Mouse (Mus musculus): ENCODE results near the gene Shpk. TPM values are rescaled to one million over a fixed set of nuclear protein-coding genes. Genes with fewer than 3 reads are reported as not detected.

Gene Shpk
- polyA plus RNA-seq (2014; fragmentation: Nextera tagmentation; extraction: Ambion mirVana): 1.8 TPM in 2 replicates

DNA sequence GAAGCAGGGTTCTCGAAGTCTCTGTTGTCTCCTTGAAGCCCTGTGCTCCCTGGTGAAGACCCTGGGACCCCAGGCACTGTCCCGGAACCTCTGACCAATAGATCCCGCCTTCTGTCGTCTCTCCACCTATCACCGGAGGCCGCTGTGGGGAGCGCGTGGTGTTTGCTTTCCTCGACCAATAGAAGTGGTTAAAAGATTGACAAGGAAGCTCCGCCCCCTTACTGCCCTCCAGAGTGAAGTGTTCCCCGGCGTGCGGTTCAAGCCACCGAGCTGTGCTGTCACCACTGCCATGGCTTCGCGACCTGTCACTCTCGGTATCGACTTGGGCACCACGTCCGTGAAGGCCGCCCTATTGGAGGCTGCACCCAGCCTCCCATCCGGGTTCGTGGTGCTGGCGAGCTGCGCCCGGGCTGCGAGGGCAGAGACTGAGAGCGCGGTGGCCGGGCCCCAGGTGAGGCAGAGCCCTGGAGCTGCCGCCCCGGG, at the start of gene Shpk:
Shpk (plus strand) TSS at position 231 of the 483 bp plus-strand sequence.
- H3K4me3 ChIP-seq (ENCODE audit: low read depth, low read length): peak within 1 kb of the TSS; percentile 73
- no peaks in the 10 kb centered on the region; the same call in 1 of the 2 replicates for H3K36me3 ChIP-seq (ENCODE audit: control insufficient read depth, insufficient read depth, low read length)
- peak; percentile 98 for ATAC-seq (ENCODE audit: insufficient number of reproducible peaks, insufficient read depth, low FRiP score, low read depth)
- no peak within 1 kb of the TSS for H3K27ac ChIP-seq (ENCODE audit: low read length)
- H3K4me2 ChIP-seq (replicated peaks; ENCODE audit: low read depth, low read length): peak within 1 kb of the TSS; percentile 95
- peaks cover 5% of the 10 kb centered on the region for H3K4me1 ChIP-seq (ENCODE audit: control insufficient read depth, insufficient read depth, low read length)
- no peaks in the 10 kb centered on the region for H3K9me3 ChIP-seq (ENCODE audit: control insufficient read depth, low read depth, low read length)
- WGBS: under 1% methylated on average over 32 of the region's 32 CpGs
- H3K9ac ChIP-seq (replicated peaks; ENCODE audit: low read depth, low read length): peak within 1 kb of the TSS; percentile 68
- no peaks in the 10 kb centered on the region for H3K27me3 ChIP-seq (ENCODE audit: control insufficient read depth, insufficient read depth, low read length)

DNA sequence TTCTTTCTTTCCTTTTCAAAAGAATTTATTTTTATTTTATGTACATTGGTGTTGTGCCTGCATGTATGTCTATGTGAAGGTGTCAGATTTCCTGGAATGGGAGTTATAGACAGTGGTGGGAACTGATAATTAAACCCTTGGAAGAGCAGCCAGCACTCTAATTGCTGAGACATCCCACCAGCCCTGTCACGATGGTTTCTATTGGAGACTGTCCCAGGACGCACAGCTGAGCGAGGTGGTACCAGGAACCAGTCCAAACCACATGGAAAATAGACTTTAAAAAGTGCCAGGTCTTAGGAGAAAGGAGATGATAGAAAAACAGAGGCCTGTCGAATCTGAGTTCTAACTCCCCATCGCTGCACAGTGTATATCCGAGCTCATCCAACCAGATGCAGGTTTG, 44.2 kb upstream of the Shpk start:
- no peak for ATAC-seq (ENCODE audit: insufficient number of reproducible peaks, insufficient read depth, low FRiP score, low read depth)
- 71% methylated on average over 6 of the region's 6 CpGs for WGBS
- no peak overlapping the region for H3K27ac ChIP-seq (ENCODE audit: low read length)

DNA sequence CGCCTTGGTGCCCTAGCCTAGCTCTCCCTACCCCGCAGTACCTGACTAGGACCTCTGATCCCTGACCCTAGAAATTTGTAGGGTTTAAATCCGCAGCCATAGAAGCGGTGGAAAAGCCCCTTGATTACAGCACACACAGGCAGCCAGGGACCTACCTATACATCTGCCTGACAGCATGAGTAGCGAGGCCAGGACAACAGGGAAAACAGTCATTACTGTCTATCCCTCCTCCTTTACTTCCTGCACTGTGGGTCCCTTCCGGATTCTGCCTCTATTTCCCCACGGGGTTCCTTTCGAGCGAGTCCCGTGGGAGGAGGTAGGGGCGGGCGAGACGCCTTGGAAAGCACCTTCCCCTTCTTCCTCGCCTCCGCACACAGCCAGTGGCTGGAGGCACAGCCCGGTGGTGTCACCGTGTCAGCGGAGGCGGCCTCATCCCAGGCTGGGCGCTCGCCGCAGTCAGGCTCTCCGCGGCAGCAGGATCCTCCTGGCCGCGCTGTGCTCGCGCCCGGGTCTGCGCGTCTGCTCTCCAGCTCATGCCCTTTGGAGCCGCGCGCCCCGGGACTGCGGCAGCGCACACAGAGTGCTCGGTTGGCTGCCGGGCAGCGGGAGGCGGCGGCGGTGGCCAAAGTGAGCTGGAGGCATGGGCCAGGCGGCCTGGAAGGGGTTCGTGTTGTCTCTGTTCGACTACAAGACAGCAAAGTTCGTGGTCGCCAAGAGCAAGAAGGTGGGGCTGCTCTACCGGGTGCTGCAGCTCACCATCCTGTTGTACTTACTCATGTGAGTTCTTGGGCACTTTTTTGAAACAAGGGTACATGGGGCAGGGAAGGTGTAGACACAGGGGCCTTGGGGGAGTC, 39.1 kb upstream of the Shpk start, which contains the start of gene P2rx5:
P2rx5 (plus strand) TSS at position 465 of the 854 bp plus-strand sequence.
- no peaks in the 10 kb centered on the region for H3K9me3 ChIP-seq (ENCODE audit: control insufficient read depth, low read depth, low read length)
- no peaks in the 10 kb centered on the region for H3K36me3 ChIP-seq (ENCODE audit: control insufficient read depth, insufficient read depth, low read length)
- H3K27me3 ChIP-seq (ENCODE audit: control insufficient read depth, insufficient read depth, low read length): 0 out of 2 replicates have a peak, but pooled peaks cover 8% of the 10 kb centered on the region
- H3K9ac ChIP-seq (replicated peaks; ENCODE audit: low read depth, low read length): 0 out of 2 replicates have a peak within 1 kb of the TSS, but pooled peaks have one; percentile 19
- no peak within 1 kb of the TSS for H3K27ac ChIP-seq (ENCODE audit: low read length)
- WGBS: 3% methylated on average over 43 of the region's 49 CpGs
- H3K4me2 ChIP-seq (replicated peaks; ENCODE audit: low read depth, low read length): peak within 1 kb of the TSS; percentile 84
- peak within 1 kb of the TSS; percentile 37 for H3K4me3 ChIP-seq (ENCODE audit: low read depth, low read length)
- no peaks in the 10 kb centered on the region for H3K4me1 ChIP-seq (ENCODE audit: control insufficient read depth, insufficient read depth, low read length)
- ATAC-seq (ENCODE audit: insufficient number of reproducible peaks, insufficient read depth, low FRiP score, low read depth): peak; percentile 24; the same call in 1 of the 2 replicates

More for the DNA sequence above, 44.2 kb upstream of the Shpk start:
- no peak overlapping the region for H3K4me2 ChIP-seq (replicated peaks; ENCODE audit: low read depth, low read length)
- no peak overlapping the region for H3K4me3 ChIP-seq (ENCODE audit: low read depth, low read length)
- H3K9ac ChIP-seq (replicated peaks; ENCODE audit: low read depth, low read length): no peak overlapping the region
- H3K36me3 ChIP-seq (ENCODE audit: control insufficient read depth, insufficient read depth, low read length): no peaks in the 10 kb centered on the region
- no peaks in the 10 kb centered on the region for H3K4me1 ChIP-seq (ENCODE audit: control insufficient read depth, insufficient read depth, low read length)
- no peaks in the 10 kb centered on the region for H3K9me3 ChIP-seq (ENCODE audit: control insufficient read depth, low read depth, low read length)
- H3K27me3 ChIP-seq (ENCODE audit: control insufficient read depth, insufficient read depth, low read length): 0 out of 2 replicates have a peak, but pooled peaks cover 6% of the 10 kb centered on the region

DNA sequence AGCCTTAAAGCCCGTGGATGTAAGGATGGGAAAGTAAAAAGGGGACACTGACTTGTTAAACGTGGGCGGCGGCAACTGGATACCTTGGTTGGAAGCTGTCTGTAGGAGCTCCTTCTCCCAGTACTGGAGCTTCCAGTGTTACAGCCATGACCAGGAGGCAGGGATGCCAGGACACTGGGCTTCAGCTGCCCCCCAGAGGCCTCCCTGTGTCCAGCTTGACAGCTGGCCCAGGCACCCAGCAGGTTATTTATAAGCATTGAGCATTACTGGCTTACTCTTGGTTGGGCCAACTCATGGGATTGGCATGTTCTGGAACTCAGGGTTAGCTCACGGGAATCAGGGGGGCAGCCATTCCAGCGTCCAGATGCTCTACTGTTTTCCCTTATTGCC, 38.5 kb upstream of the Shpk start:
- H3K4me1 ChIP-seq (ENCODE audit: control insufficient read depth, insufficient read depth, low read length): no peaks in the 10 kb centered on the region
- H3K4me3 ChIP-seq (ENCODE audit: low read depth, low read length): peak overlapping the region; percentile 37
- ATAC-seq (ENCODE audit: insufficient number of reproducible peaks, insufficient read depth, low FRiP score, low read depth): 0 out of 2 replicates have a peak, but pooled peaks have one; percentile 6
- 0 out of 2 replicates have a peak overlapping the region, but pooled peaks have one; percentile 19 for H3K9ac ChIP-seq (replicated peaks; ENCODE audit: low read depth, low read length)
- H3K4me2 ChIP-seq (replicated peaks; ENCODE audit: low read depth, low read length): peak overlapping the region; percentile 84
- no peaks in the 10 kb centered on the region for H3K36me3 ChIP-seq (ENCODE audit: control insufficient read depth, insufficient read depth, low read length)
- H3K27me3 ChIP-seq (ENCODE audit: control insufficient read depth, insufficient read depth, low read length): 0 out of 2 replicates have a peak, but pooled peaks cover 8% of the 10 kb centered on the region
- no peaks in the 10 kb centered on the region for H3K9me3 ChIP-seq (ENCODE audit: control insufficient read depth, low read depth, low read length)
- WGBS: 24% methylated on average over 6 of the region's 6 CpGs
- no peak overlapping the region for H3K27ac ChIP-seq (ENCODE audit: low read length)

DNA sequence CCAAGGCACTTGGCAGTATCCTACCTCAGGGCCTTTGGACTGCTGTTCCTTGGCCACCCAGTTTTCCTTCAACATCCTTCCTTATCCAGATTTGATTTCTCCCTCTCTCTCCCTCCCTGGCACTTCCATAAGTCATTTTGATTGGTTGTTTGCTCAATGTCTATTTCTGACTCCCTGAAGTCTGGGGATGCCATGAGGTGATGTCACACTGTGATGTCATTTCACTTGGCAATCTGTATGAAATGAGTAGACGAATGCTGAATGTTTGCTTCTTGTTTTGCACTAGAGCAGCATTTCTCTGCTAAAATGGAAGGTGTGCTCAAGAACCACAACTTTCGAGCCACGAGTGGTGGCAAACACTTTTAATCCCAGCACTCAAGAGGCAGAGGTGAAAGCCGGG, 37.6 kb upstream of the Shpk start:
- no peaks in the 10 kb centered on the region for H3K36me3 ChIP-seq (ENCODE audit: control insufficient read depth, insufficient read depth, low read length)
- no peak for ATAC-seq (ENCODE audit: insufficient number of reproducible peaks, insufficient read depth, low FRiP score, low read depth)
- H3K27ac ChIP-seq (ENCODE audit: low read length): no peak overlapping the region
- WGBS: 89% methylated on average over 4 of the region's 4 CpGs
- no peak overlapping the region for H3K9ac ChIP-seq (replicated peaks; ENCODE audit: low read depth, low read length)
- 0 out of 2 replicates have a peak, but pooled peaks cover 8% of the 10 kb centered on the region for H3K27me3 ChIP-seq (ENCODE audit: control insufficient read depth, insufficient read depth, low read length)
- no peaks in the 10 kb centered on the region for H3K9me3 ChIP-seq (ENCODE audit: control insufficient read depth, low read depth, low read length)
- no peak overlapping the region for H3K4me2 ChIP-seq (replicated peaks; ENCODE audit: low read depth, low read length)
- no peak overlapping the region for H3K4me3 ChIP-seq (ENCODE audit: low read depth, low read length)
- H3K4me1 ChIP-seq (ENCODE audit: control insufficient read depth, insufficient read depth, low read length): peaks cover 6% of the 10 kb centered on the region; the same call in 1 of the 2 replicates

DNA sequence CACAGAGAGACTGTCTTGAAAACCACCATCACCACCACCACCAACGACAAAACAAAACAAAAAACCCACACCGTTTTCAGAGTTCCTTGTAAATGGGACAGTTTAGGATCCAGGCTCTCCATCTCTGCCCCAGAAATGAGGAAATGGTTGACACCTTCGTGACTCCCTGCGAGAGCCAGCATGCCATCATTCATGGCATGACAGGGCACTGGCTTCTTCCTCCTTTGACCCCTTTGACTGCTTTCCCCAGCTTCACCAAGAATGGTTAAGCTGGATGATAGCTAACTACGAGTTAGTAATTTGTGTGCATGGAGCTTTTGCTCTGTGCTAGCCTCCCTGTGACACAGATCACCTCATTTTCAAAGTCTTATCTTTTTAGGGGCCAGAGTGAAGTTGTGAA, 37.0 kb upstream of the Shpk start:
- 43% methylated on average over 5 of the region's 5 CpGs for WGBS
- Histone ChIP-seq H3K4me3 (ENCODE audit: low read depth, low read length) (no peak overlapping the region), H3K27me3 (ENCODE audit: control insufficient read depth, insufficient read depth, low read length) (0 out of 2 replicates have a peak, but pooled peaks cover 8% of the 10 kb centered on the region), H3K4me1 (ENCODE audit: control insufficient read depth, insufficient read depth, low read length) (peaks cover 6% of the 10 kb centered on the region; the same call in 1 of the 2 replicates), H3K27ac (ENCODE audit: low read length) (no peak overlapping the region), H3K9ac (replicated peaks; ENCODE audit: low read depth, low read length) (no peak overlapping the region), H3K9me3 (ENCODE audit: control insufficient read depth, low read depth, low read length) (no peaks in the 10 kb centered on the region), H3K36me3 (ENCODE audit: control insufficient read depth, insufficient read depth, low read length) (no peaks in the 10 kb centered on the region), H3K4me2 (replicated peaks; ENCODE audit: low read depth, low read length) (no peak overlapping the region)
- no peak for ATAC-seq (ENCODE audit: insufficient number of reproducible peaks, insufficient read depth, low FRiP score, low read depth)

DNA sequence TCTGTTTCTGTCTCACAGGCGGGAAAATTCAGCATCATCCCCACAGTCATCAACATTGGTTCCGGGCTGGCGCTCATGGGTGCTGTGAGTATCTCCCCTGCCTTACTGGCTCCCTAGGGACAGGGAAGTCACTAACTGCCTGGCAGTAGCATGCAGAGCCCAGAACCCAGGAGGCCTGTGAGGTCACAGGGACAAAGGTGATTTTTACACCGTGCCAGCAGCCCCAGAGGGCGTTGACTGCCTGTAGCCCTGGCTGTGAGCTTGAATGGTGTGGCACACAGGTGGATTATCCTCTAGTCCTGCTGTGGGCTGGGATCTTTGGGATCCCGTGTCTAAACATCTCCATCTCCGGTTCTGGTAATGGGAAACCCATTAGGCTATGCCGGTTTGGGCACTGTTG, 31.2 kb upstream of the Shpk start:
- Histone ChIP-seq H3K9me3 (ENCODE audit: control insufficient read depth, low read depth, low read length) (no peaks in the 10 kb centered on the region), H3K4me3 (ENCODE audit: low read depth, low read length) (no peak overlapping the region), H3K36me3 (ENCODE audit: control insufficient read depth, insufficient read depth, low read length) (0 out of 2 replicates have a peak, but pooled peaks cover 3% of the 10 kb centered on the region), H3K4me1 (ENCODE audit: control insufficient read depth, insufficient read depth, low read length) (peaks cover 13% of the 10 kb centered on the region; the same call in 1 of the 2 replicates), H3K4me2 (replicated peaks; ENCODE audit: low read depth, low read length) (no peak overlapping the region), H3K9ac (replicated peaks; ENCODE audit: low read depth, low read length) (no peak overlapping the region), H3K27ac (ENCODE audit: low read length) (no peak overlapping the region), H3K27me3 (ENCODE audit: control insufficient read depth, insufficient read depth, low read length) (no peaks in the 10 kb centered on the region)
- no peak for ATAC-seq (ENCODE audit: insufficient number of reproducible peaks, insufficient read depth, low FRiP score, low read depth)
- WGBS: 75% methylated on average over 8 of the region's 8 CpGs

DNA sequence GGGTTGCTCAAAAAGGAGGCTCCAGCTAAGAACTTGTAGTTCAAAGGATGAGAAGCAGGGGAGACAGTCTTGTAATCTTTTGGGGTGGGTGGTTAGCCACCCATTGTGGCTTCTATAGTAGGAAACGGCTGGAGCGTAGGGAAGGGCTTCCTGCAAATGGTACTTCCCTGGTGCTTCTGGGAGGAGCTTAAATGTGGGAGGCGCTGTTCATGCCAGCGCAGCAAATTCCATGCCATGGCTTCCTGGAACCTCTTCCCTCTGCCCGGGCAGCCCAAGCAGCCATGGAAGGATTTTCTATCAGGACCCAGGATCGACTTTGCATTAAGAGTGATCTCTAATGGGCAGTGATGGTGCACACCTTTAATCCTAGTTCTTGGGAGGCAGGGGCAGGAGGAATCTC, 30.7 kb upstream of the Shpk start:
- Histone ChIP-seq H3K4me3 (ENCODE audit: low read depth, low read length) (no peak overlapping the region), H3K9me3 (ENCODE audit: control insufficient read depth, low read depth, low read length) (no peaks in the 10 kb centered on the region), H3K36me3 (ENCODE audit: control insufficient read depth, insufficient read depth, low read length) (peaks cover 7% of the 10 kb centered on the region; the same call in 1 of the 2 replicates), H3K9ac (replicated peaks; ENCODE audit: low read depth, low read length) (no peak overlapping the region), H3K27me3 (ENCODE audit: control insufficient read depth, insufficient read depth, low read length) (no peaks in the 10 kb centered on the region), H3K4me1 (ENCODE audit: control insufficient read depth, insufficient read depth, low read length) (peaks cover 13% of the 10 kb centered on the region; the same call in 1 of the 2 replicates), H3K4me2 (replicated peaks; ENCODE audit: low read depth, low read length) (no peak overlapping the region), H3K27ac (ENCODE audit: low read length) (no peak overlapping the region)
- no peak for ATAC-seq (ENCODE audit: insufficient number of reproducible peaks, insufficient read depth, low FRiP score, low read depth)
- 83% methylated on average over 6 of the region's 6 CpGs for WGBS

Measured in stomach, embryonic 14.5 days (tissue).